Mouse (Mus musculus): ENCODE measurements at regions not wholly inside any gene's neighbourhood (a gene's known extent, or its start where the extent isn't known, plus 50 kb on each side); places are given as distances from the start of the nearest gene placed in this dataset.
"Not testable (repeated sequence)": the region's sequence is repeated elsewhere in the genome, so short reads cannot be mapped to it uniquely, and the experiment has no call there.

- Histone ChIP-seq H3K27ac (ENCODE audit: low read length) (no peak overlapping the region), H3K4me1 (ENCODE audit: control insufficient read depth, insufficient read depth, low read length) (no peaks in the 10 kb centered on the region), H3K4me3 (ENCODE audit: low read length) (no peak overlapping the region), H3K4me2 (ENCODE audit: low read depth, low read length) (no peak overlapping the region), H3K27me3 (replicated peaks; ENCODE audit: control insufficient read depth, insufficient read depth, low read length) (no peaks in the 10 kb centered on the region), H3K36me3 (ENCODE audit: control insufficient read depth, insufficient read depth, low read length) (no peaks in the 10 kb centered on the region), H3K9me3 (ENCODE audit: control insufficient read depth, low read length) (no peaks in the 10 kb centered on the region), H3K9ac (ENCODE audit: low read depth, low read length) (no peak overlapping the region)
- ATAC-seq = no peak
- 62% methylated on average over 3 of the region's 3 CpGs for WGBS
These were observed 1330.1 kb upstream of the Adam24 start for GRCm38 (mm10) chr8:39344731-39345130.

- Histone ChIP-seq H3K4me3 (ENCODE audit: low read length) (no peak overlapping the region), H3K27ac (ENCODE audit: low read length) (no peak overlapping the region), H3K9me3 (ENCODE audit: control insufficient read depth, low read length) (no peaks in the 10 kb centered on the region), H3K4me2 (ENCODE audit: low read depth, low read length) (no peak overlapping the region), H3K27me3 (replicated peaks; ENCODE audit: control insufficient read depth, insufficient read depth, low read length) (no peaks in the 10 kb centered on the region), H3K36me3 (ENCODE audit: control insufficient read depth, insufficient read depth, low read length) (no peaks in the 10 kb centered on the region), H3K9ac (ENCODE audit: low read depth, low read length) (no peak overlapping the region), H3K4me1 (ENCODE audit: control insufficient read depth, insufficient read depth, low read length) (no peaks in the 10 kb centered on the region)
- WGBS = 87% methylated on average over 1 of the region's 1 CpGs
- no peak for ATAC-seq
These were observed 1328.4 kb upstream of the Adam24 start for GRCm38 (mm10) chr8:39346471-39346870.

- Histone ChIP-seq H3K27me3 (replicated peaks; ENCODE audit: control insufficient read depth, insufficient read depth, low read length) (no peaks in the 10 kb centered on the region), H3K4me3 (ENCODE audit: low read length) (no peak overlapping the region), H3K4me2 (ENCODE audit: low read depth, low read length) (no peak overlapping the region), H3K4me1 (ENCODE audit: control insufficient read depth, insufficient read depth, low read length) (no peaks in the 10 kb centered on the region), H3K27ac (ENCODE audit: low read length) (no peak overlapping the region), H3K36me3 (ENCODE audit: control insufficient read depth, insufficient read depth, low read length) (no peaks in the 10 kb centered on the region), H3K9me3 (ENCODE audit: control insufficient read depth, low read length) (no peaks in the 10 kb centered on the region), H3K9ac (ENCODE audit: low read depth, low read length) (no peak overlapping the region)
- ATAC-seq = no peak
- WGBS = 71% methylated on average over 3 of the region's 3 CpGs
These were observed 1325.9 kb upstream of the Adam24 start for GRCm38 (mm10) chr8:39348956-39349355.

GRCm38 (mm10) chr8:39355412-39355811 lies 1319.5 kb upstream of the Adam24 start:
- Histone ChIP-seq H3K4me3 (ENCODE audit: low read length) (no peak overlapping the region), H3K9me3 (ENCODE audit: control insufficient read depth, low read length) (no peaks in the 10 kb centered on the region), H3K36me3 (ENCODE audit: control insufficient read depth, insufficient read depth, low read length) (no peaks in the 10 kb centered on the region), H3K4me1 (ENCODE audit: control insufficient read depth, insufficient read depth, low read length) (no peaks in the 10 kb centered on the region), H3K9ac (ENCODE audit: low read depth, low read length) (no peak overlapping the region), H3K27me3 (replicated peaks; ENCODE audit: control insufficient read depth, insufficient read depth, low read length) (no peaks in the 10 kb centered on the region), H3K27ac (ENCODE audit: low read length) (no peak overlapping the region), H3K4me2 (ENCODE audit: low read depth, low read length) (no peak overlapping the region)
- no peak for ATAC-seq
- 79% methylated on average over 3 of the region's 3 CpGs for WGBS

- Histone ChIP-seq H3K27ac (ENCODE audit: low read length) (no peak overlapping the region), H3K4me2 (ENCODE audit: low read depth, low read length) (no peak overlapping the region), H3K9ac (ENCODE audit: low read depth, low read length) (no peak overlapping the region), H3K4me1 (ENCODE audit: control insufficient read depth, insufficient read depth, low read length) (no peaks in the 10 kb centered on the region), H3K36me3 (ENCODE audit: control insufficient read depth, insufficient read depth, low read length) (no peaks in the 10 kb centered on the region), H3K9me3 (ENCODE audit: control insufficient read depth, low read length) (no peaks in the 10 kb centered on the region), H3K4me3 (ENCODE audit: low read length) (no peak overlapping the region), H3K27me3 (replicated peaks; ENCODE audit: control insufficient read depth, insufficient read depth, low read length) (no peaks in the 10 kb centered on the region)
- 87% methylated on average over 1 of the region's 1 CpGs for WGBS
- no peak for ATAC-seq
These were observed 1317.8 kb upstream of the Adam24 start for GRCm38 (mm10) chr8:39357111-39357510.

GRCm38 (mm10) chr8:39357865-39358264 lies 1317.0 kb upstream of the Adam24 start:
- H3K27me3 ChIP-seq (replicated peaks; ENCODE audit: control insufficient read depth, insufficient read depth, low read length) = no peaks in the 10 kb centered on the region
- no peaks in the 10 kb centered on the region for H3K36me3 ChIP-seq (ENCODE audit: control insufficient read depth, insufficient read depth, low read length)
- H3K9ac ChIP-seq (ENCODE audit: low read depth, low read length) = no peak overlapping the region
- no peak for ATAC-seq
- no peak overlapping the region for H3K4me2 ChIP-seq (ENCODE audit: low read depth, low read length)
- no peaks in the 10 kb centered on the region for H3K9me3 ChIP-seq (ENCODE audit: control insufficient read depth, low read length)
- WGBS = 86% methylated on average over 3 of the region's 3 CpGs
- no peak overlapping the region for H3K27ac ChIP-seq (ENCODE audit: low read length)
- no peak overlapping the region for H3K4me3 ChIP-seq (ENCODE audit: low read length)
- H3K4me1 ChIP-seq (ENCODE audit: control insufficient read depth, insufficient read depth, low read length) = no peaks in the 10 kb centered on the region

GRCm38 (mm10) chr8:39366346-39366745 lies 1308.5 kb upstream of the Adam24 start:
- H3K9ac ChIP-seq (ENCODE audit: low read depth, low read length); H3K27ac ChIP-seq (ENCODE audit: low read length); H3K4me2 ChIP-seq (ENCODE audit: low read depth, low read length); H3K36me3 ChIP-seq (ENCODE audit: control insufficient read depth, insufficient read depth, low read length); H3K27me3 ChIP-seq (replicated peaks; ENCODE audit: control insufficient read depth, insufficient read depth, low read length); H3K4me3 ChIP-seq (ENCODE audit: low read length); ATAC-seq; H3K9me3 ChIP-seq (ENCODE audit: control insufficient read depth, low read length); H3K4me1 ChIP-seq (ENCODE audit: control insufficient read depth, insufficient read depth, low read length): not testable (repeated sequence)
- WGBS = 56% methylated on average over 2 of the region's 2 CpGs
